Mouse (Mus musculus): Measurements from ENCODE around the gene Agap1.

Gene Agap1

DNA sequence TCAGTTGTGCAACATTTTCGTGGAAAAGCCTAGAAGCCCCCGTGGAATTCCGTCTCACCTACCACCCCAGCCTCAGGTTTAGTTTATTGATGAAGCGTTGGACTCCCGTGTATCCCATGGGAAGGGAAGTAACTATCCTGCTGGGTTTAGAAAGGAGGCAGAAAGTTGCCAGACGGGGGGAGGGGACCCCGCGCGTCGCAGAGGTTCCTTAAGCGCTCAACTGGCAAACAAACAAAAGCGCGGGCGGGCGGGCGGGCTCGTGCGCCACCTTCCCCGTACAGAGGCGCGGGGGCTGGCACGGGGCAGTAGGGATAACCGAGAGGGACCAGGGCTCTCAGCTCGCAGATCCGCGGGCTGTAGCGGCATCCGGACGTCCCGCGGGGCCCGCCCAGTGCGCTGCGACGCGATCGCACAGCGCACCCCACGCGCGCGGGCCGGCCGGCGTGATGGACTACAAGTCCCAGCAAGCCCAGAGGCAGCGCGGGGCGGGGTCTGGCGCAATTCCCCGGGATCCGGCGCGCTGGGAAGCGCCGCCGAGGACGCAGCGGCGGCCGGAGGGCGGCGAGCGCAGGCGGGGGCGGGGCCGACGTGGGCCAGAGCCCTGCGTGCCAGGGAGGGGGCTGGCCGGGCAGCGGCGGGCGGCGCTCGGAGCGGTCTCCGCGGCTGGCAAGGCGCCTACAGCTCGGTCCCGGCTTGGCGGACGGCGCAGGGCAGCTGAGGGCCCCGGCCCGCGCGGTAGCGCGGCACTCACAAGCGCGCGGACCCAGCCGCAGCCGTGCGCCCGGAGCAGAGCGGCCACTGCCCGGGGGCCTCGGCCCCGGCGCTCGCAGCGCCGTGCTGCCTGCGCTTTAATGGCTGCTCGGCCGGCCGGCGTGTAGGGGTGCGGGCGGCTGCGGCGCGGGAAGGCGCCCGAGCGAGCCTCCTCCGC is at the start of gene Agap1:
Gene Agap1, plus strand, starts transcription at position 611 of the 928 bp plus-strand sequence.
- DNase-seq (ENCODE audit: low read depth, low spot score) = peak; percentile 1
- Histone ChIP-seq H3K27me3 (ENCODE audit: control insufficient read depth, insufficient read depth, low read length, poor library complexity, severe bottlenecking) (no peaks in the 10 kb centered on the region), H3K36me3 (ENCODE audit: control insufficient read depth, insufficient read depth, low read length, poor library complexity, severe bottlenecking) (no peaks in the 10 kb centered on the region)

DNA sequence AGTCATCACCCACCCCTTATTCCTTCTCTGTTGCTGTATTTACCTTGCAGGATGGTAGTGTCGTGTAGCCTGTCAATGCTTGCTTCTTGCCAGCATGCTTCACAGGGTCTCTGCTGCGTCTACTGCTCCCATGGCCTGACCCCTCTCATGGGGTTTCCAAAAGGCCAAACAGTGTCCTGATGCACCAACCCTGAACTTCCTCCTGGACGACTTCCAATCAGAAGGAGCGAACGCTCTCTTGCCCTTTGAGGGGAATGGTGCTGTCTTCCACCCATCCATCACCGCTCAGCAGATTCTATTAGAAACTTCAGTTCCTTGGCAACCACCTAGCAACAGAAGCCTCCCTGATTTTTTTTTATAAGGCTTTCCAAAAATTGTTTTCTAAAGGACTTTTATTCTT is 48.6 kb upstream of the Agap1 start:
- DNase-seq (ENCODE audit: low read depth, low spot score) = no peak
- Histone ChIP-seq H3K27me3 (ENCODE audit: control insufficient read depth, insufficient read depth, low read length, poor library complexity, severe bottlenecking) (no peaks in the 10 kb centered on the region), H3K36me3 (ENCODE audit: control insufficient read depth, insufficient read depth, low read length, poor library complexity, severe bottlenecking) (no peaks in the 10 kb centered on the region)

DNA sequence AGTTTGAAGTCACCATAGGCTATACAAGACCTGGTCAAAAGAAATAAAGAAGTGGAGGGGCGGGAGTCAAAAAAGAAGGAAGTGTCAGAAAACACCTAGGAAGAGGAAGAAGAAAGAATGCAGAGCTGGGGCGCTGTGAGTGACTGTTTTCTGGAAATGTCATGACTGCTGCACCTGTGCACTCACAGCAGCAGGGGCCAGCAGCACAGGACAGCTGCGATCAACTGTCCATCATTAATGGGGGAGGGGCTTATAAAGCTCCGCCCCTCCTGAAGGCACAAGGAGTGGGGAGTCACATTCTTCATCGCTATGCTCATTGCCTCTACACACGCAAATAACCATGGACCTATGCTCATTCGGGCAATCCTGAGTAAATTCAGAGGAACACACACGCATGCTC is 46.6 kb upstream of the Agap1 start:
- no peak for DNase-seq (ENCODE audit: low read depth, low spot score)
- H3K27me3 ChIP-seq (ENCODE audit: control insufficient read depth, insufficient read depth, low read length, poor library complexity, severe bottlenecking) = no peaks in the 10 kb centered on the region
- no peaks in the 10 kb centered on the region for H3K36me3 ChIP-seq (ENCODE audit: control insufficient read depth, insufficient read depth, low read length, poor library complexity, severe bottlenecking)

DNA sequence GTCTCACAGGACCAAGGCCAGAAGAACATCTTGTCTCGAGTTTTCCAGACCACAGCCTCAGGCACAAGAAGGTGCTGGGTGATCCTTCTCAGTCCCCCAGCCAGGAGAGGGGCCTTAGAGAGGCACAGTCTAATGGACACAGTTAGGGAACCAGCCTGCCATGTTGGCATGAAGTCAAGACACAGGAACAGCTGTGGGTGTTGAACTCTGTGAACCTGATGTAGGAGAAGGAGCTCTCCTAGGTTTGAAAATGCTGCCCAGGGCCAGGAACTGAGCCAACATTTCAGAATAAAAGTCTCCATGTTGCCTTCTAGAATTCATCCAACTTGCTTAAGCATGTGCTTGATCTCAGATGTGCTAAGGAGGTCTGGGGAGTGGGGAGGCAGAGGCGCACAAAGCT is 41.5 kb upstream of the Agap1 start:
- no peaks in the 10 kb centered on the region for H3K27me3 ChIP-seq (ENCODE audit: control insufficient read depth, insufficient read depth, low read length, poor library complexity, severe bottlenecking)
- H3K36me3 ChIP-seq (ENCODE audit: control insufficient read depth, insufficient read depth, low read length, poor library complexity, severe bottlenecking) = no peaks in the 10 kb centered on the region
- no peak for DNase-seq (ENCODE audit: low read depth, low spot score)

DNA sequence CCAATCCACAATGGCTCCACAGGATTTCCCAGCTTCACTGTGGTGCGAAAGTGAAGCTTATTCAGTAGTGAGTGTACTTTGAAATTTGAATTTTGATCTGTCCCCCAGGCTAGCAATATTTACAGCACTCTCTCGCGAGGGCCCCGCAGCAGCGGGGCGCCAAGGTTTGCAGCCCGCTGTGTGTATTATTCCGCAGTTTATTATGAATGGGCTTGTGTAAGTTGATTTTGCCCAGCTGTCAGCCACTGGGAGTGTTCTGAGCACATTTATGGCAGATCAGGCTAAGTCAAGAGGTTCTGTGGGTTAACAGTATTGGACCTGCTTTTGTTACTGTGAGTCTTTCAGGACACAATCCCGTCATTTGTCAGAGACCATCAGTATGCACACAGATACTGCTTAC is 40.0 kb upstream of the Agap1 start:
- DNase-seq (ENCODE audit: low read depth, low spot score) = no peak
- no peaks in the 10 kb centered on the region for H3K36me3 ChIP-seq (ENCODE audit: control insufficient read depth, insufficient read depth, low read length, poor library complexity, severe bottlenecking)
- H3K27me3 ChIP-seq (ENCODE audit: control insufficient read depth, insufficient read depth, low read length, poor library complexity, severe bottlenecking) = no peaks in the 10 kb centered on the region

DNA sequence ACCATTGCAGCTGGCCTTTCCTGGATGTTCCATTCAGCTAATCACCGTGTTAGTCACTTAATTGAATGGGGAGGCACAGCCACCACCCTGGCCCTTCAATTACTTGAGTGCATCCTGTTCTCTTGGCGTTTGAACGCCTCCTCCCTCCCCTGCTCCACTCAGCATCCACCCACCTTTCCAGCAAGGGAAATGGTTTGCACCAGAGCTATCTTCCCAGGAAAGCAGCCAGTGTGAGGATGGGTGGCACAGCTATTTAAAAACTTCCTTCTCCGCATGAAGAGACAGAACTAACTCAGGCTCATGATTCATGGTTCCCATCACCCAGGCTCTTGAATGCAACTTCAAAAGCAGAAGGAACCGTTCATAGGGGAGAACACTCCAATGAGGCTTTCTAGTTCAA is 37.7 kb upstream of the Agap1 start:
- no peak for DNase-seq (ENCODE audit: low read depth, low spot score)
- Histone ChIP-seq H3K36me3 (ENCODE audit: control insufficient read depth, insufficient read depth, low read length, poor library complexity, severe bottlenecking) (no peaks in the 10 kb centered on the region), H3K27me3 (ENCODE audit: control insufficient read depth, insufficient read depth, low read length, poor library complexity, severe bottlenecking) (no peaks in the 10 kb centered on the region)

DNA sequence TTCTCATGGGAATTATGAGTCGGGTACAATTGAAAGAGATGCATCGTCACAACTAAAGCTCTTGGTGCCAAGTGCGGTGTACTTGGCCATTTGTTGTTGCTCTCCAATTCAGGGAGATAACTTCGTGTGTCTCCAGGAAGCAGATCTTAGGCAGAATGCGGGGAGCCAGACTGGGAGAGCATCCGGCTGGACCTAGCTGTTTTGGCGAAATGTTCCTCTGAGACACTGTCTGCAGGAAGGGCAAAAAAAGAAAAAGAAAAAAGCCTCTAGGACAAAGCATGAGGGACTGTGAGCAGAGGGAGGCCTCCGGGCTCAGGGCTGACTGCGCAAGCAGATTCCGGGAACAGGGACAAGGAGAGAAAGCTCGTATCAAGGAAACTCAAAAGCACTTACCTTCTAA is 34.0 kb upstream of the Agap1 start:
- H3K36me3 ChIP-seq (ENCODE audit: control insufficient read depth, insufficient read depth, low read length, poor library complexity, severe bottlenecking) = no peaks in the 10 kb centered on the region
- no peaks in the 10 kb centered on the region for H3K27me3 ChIP-seq (ENCODE audit: control insufficient read depth, insufficient read depth, low read length, poor library complexity, severe bottlenecking)
- DNase-seq (ENCODE audit: low read depth, low spot score) = no peak

DNA sequence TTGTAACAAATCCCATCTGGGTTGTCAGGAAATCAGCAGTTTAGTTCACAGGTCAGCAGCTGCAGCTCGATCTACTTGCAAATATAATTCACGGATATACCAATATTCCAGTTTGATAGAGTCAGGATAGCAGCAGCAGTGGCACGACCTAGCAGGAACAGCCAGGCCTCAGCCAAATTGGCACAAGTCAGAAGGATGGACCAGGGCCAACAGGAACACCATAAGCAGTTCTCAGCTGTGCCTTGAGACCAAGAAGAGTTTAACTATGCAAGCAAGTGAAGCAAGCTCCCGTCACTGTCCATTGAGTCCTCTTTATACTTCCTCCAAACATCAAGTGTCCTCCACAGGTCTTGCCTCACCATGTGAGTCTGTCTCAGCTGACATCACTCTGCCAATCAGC is 33.2 kb upstream of the Agap1 start:
- Histone ChIP-seq H3K27me3 (ENCODE audit: control insufficient read depth, insufficient read depth, low read length, poor library complexity, severe bottlenecking) (no peaks in the 10 kb centered on the region), H3K36me3 (ENCODE audit: control insufficient read depth, insufficient read depth, low read length, poor library complexity, severe bottlenecking) (no peaks in the 10 kb centered on the region)
- no peak for DNase-seq (ENCODE audit: low read depth, low spot score)

DNA sequence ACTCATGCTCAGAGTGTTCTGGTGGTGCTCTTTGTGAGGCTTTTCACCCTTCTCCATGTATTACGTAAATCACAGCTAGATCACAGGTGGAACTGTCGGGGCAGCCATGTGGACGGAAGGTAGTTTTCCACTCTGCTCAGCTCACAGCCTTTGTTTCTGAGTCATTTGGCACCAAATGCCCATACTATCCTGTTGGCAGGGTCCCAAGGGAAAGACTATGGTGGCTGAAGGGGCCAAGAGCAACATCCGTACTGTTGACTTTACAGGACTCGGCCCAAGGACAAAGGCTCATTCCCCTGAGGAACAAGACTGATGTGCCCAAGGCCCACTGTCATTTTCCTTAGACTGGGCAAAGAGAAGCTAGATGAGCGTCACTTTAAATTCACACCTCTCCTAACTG is 30.0 kb upstream of the Agap1 start:
- no peaks in the 10 kb centered on the region for H3K36me3 ChIP-seq (ENCODE audit: control insufficient read depth, insufficient read depth, low read length, poor library complexity, severe bottlenecking)
- no peak for DNase-seq (ENCODE audit: low read depth, low spot score)
- no peaks in the 10 kb centered on the region; the same call in 1 of the 2 replicates for H3K27me3 ChIP-seq (ENCODE audit: control insufficient read depth, insufficient read depth, low read length, poor library complexity, severe bottlenecking)

DNA sequence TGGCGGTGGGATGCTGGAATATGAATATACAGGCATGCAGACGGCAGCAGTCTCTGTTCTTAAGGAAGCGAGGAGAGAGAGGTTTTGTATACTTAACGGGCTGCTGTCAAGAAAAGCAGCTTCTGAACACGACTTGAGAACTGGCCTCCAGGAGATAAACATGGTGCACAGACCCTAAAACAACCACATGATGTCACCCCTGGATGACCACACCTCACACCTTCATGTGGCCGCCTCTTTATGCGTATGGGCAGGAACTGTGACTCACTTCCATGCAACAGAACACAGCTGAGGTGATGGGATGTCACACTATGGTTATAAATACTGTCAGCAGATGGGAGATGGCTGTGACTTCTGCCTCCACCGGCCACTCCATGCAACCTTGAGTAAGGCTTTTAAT is 28.5 kb upstream of the Agap1 start:
- H3K36me3 ChIP-seq (ENCODE audit: control insufficient read depth, insufficient read depth, low read length, poor library complexity, severe bottlenecking) = no peaks in the 10 kb centered on the region
- no peak for DNase-seq (ENCODE audit: low read depth, low spot score)
- H3K27me3 ChIP-seq (ENCODE audit: control insufficient read depth, insufficient read depth, low read length, poor library complexity, severe bottlenecking) = no peaks in the 10 kb centered on the region; the same call in 1 of the 2 replicates

DNA sequence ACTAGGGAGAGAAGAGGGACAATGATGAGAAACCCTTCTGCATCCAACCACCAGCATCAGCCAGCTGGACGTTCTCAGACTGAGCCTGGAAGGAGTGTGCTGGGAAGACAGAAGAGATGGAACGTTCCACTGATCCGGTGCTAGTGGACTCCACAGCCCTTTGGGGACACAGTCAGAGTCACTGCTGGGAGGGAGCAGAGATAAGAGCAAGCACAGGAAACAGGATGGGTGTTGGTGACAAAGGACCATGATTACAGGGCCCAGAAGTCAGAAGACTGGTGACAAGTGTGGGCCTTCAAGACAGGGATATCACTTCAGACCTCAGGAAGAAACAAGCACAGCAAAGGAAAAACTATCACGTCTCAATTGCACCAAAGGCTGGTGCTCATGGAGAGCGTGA is 25.9 kb upstream of the Agap1 start:
- DNase-seq (ENCODE audit: low read depth, low spot score) = no peak
- Histone ChIP-seq H3K27me3 (ENCODE audit: control insufficient read depth, insufficient read depth, low read length, poor library complexity, severe bottlenecking) (no peaks in the 10 kb centered on the region; the same call in 1 of the 2 replicates), H3K36me3 (ENCODE audit: control insufficient read depth, insufficient read depth, low read length, poor library complexity, severe bottlenecking) (no peaks in the 10 kb centered on the region)

DNA sequence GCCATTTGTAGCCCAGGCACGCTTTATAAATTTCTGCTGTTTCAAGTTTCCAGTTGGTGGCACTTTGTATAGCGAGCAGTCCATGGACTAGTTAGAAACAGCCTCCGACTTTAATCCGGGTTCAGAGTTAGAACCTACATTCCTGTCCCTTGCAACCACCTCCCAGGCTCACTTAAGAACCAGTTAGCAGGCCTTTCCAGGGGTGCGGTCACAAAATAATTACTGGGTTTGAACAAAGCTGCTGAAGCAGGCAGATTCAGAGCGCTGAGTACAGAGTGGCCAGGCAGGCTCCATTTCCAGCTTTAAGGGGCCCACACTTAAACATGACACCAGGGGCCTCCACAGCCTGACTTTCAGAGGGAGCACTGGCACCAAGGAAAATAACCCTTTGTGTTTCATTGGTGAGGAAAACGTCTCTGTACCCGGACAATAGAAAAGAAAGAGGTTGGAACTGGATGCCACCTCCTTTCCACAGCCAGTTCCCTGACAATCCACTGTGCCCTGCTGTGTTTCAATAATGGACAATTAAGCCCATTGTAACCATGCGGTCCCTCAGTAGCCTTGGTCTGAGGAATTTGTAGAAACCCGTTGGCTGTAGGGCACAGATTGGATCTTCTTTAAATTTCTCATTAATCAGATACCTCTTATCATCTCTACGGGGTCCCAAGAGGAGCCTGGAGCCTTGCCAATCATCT is 24.5 kb upstream of the Agap1 start:
- no peaks in the 10 kb centered on the region for H3K36me3 ChIP-seq (ENCODE audit: control insufficient read depth, insufficient read depth, low read length, poor library complexity, severe bottlenecking)
- DNase-seq (ENCODE audit: low read depth, low spot score) = no peak

DNA sequence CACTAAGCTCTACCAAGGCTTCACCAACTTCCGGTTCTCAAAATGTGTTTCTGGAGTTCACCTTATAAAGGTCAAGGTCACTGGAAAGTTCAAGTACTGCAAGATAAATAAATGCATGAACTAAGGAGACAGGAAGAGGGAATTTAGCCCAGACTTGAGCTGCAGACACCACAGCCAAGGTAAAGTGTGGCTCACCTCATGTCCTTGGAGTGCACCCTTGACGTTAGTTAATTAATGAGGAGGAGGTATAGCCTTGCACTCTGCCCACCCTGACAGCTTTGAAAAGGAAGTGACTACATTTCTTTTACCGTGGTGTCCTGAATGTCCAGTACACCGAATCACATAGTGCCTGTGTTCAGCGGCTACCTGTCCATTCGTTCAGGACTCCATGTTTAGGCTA is 15.3 kb upstream of the Agap1 start:
- H3K27me3 ChIP-seq (ENCODE audit: control insufficient read depth, insufficient read depth, low read length, poor library complexity, severe bottlenecking) = no peaks in the 10 kb centered on the region
- no peaks in the 10 kb centered on the region for H3K36me3 ChIP-seq (ENCODE audit: control insufficient read depth, insufficient read depth, low read length, poor library complexity, severe bottlenecking)
- no peak for DNase-seq (ENCODE audit: low read depth, low spot score)

More for the DNA sequence above, 24.5 kb upstream of the Agap1 start:
- H3K27me3 ChIP-seq (ENCODE audit: control insufficient read depth, insufficient read depth, low read length, poor library complexity, severe bottlenecking) = no peaks in the 10 kb centered on the region; the same call in 1 of the 2 replicates

DNA sequence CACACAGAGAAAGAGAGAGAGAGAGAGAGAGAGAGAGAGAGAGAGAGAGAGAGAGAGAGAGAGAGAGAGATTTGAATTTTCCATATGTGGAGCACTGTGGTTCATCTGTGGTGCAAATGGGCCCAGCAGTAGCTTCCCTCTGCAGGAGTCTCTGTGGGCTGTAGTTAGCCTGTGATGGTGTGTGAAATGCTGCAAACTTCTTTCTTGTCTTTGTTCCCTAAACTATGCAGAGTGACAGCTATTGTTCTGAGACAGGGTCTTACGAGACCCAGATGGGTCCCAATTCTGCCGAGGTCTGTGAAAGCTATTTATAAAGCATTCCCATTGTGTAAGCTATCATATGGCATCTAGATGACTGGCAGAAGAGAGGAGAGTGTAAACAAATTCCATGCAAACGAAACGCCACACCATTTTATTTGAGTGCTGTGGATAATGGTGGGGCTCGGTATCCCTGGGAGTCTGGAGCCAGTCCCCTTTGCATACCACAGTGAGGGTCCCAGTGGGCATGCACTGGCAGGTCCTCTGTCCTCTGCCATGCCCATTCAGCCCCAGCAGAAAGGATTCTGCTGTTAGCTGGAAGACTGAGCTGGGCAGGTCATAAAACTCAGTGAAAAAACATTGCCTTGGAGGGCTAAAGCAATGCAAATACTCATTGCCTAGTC is 13.2 kb upstream of the Agap1 start:
- H3K27me3 ChIP-seq (ENCODE audit: control insufficient read depth, insufficient read depth, low read length, poor library complexity, severe bottlenecking) = no peaks in the 10 kb centered on the region
- H3K36me3 ChIP-seq (ENCODE audit: control insufficient read depth, insufficient read depth, low read length, poor library complexity, severe bottlenecking) = no peaks in the 10 kb centered on the region
- no peak for DNase-seq (ENCODE audit: low read depth, low spot score)

DNA sequence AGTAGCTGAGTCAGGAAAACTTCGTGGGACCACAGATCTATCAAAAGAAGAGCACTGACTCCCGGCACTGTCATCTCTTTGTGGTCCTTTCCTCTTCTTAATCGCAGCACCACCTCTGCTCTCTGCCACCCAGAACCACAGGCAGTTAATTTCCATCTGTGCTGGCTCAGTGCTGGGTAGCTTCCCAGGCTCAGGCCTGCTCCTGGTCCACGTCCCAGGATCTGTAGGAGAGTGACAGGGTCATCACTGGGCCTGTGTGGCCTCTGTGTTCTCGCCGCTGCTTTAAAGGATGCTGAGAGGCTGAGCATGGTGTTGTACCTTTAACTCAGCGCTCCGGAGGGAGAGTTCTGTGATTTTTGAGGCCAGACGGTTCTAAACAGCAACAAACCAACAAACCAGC is 11.1 kb upstream of the Agap1 start:
- no peaks in the 10 kb centered on the region for H3K27me3 ChIP-seq (ENCODE audit: control insufficient read depth, insufficient read depth, low read length, poor library complexity, severe bottlenecking)
- H3K36me3 ChIP-seq (ENCODE audit: control insufficient read depth, insufficient read depth, low read length, poor library complexity, severe bottlenecking) = no peaks in the 10 kb centered on the region
- no peak for DNase-seq (ENCODE audit: low read depth, low spot score)
